Mouse (Mus musculus) limb, embryonic 14.5 days (tissue): ENCODE results near the gene Ust. TPM values are rescaled to one million over a fixed set of nuclear protein-coding genes. Genes with fewer than 3 reads are reported as not detected.

ENCODE experiments used
- ATAC-seq: fragments of 200-750 bp; cut with Nextera tagmentation; 2 replicates; pipeline ENCODE4 v1.8.0; 2017; ENCODE audit warnings: low read depth, moderate number of reproducible peaks, moderate TSS enrichment; ENCODE audit not compliant: low FRiP score
- DNase-seq: peaks from one replicate; pipeline ENCODE4 v3.0.0-alpha.2; 2015; ENCODE audit warnings: low spot score
- H3K27ac ChIP-seq: fragments of 300-500 bp; sonication (generic); replicated peaks from 2 replicates; pipeline ENCODE4 v1.5.1; 2014; ENCODE audit warnings: low read depth, mild to moderate bottlenecking, low read length, moderate library complexity, mixed read lengths
- H3K27me3 ChIP-seq: fragments of 300-500 bp; sonication (generic); 2 replicates; pipeline ENCODE4 v1.6.1; 2014; ENCODE audit warnings: low read length, mixed read lengths; ENCODE audit not compliant: control insufficient read depth, insufficient read depth
- H3K36me3 ChIP-seq: fragments of 300-500 bp; sonication (generic); 2 replicates; pipeline ENCODE4 v1.6.1; 2014; ENCODE audit warnings: mild to moderate bottlenecking, low read length, moderate library complexity, mixed read lengths; ENCODE audit not compliant: control insufficient read depth, insufficient read depth
- H3K4me1 ChIP-seq: fragments of 300-500 bp; sonication (generic); 2 replicates; pipeline ENCODE4 v1.6.1; 2014; ENCODE audit warnings: antibody characterized with exemption, low read length, mixed read lengths; ENCODE audit not compliant: control insufficient read depth, insufficient read depth
- H3K4me2 ChIP-seq: fragments of 300-500 bp; sonication (generic); replicated peaks from 2 replicates; pipeline ENCODE4 v1.6.1; 2014; ENCODE audit warnings: low read depth, mild to moderate bottlenecking, low read length, moderate library complexity; ENCODE audit not compliant: severe bottlenecking
- H3K4me3 ChIP-seq: fragments of 300-500 bp; sonication (generic); replicated peaks from 2 replicates; pipeline ENCODE4 v1.5.1; 2014; ENCODE audit warnings: low read length
- H3K9ac ChIP-seq: fragments of 300-500 bp; sonication (generic); 2 replicates; pipeline ENCODE4 v1.6.1; 2014; ENCODE audit warnings: mild to moderate bottlenecking, low read depth, low read length, moderate library complexity; ENCODE audit not compliant: severe bottlenecking
- H3K9me3 ChIP-seq: fragments of 300-500 bp; sonication (generic); 2 replicates; pipeline ENCODE4 v1.6.1; 2016; ENCODE audit warnings: low read length; ENCODE audit not compliant: control insufficient read depth
- POLR2A ChIP-seq: fragments of 200-500 bp; IDR thresholded peaks from 2 replicates; pipeline ENCODE4 v1.8.0; 2012; ENCODE audit warnings: inconsistent platforms, mild to moderate bottlenecking, moderate library complexity, borderline replicate concordance; ENCODE audit not compliant: insufficient read depth, insufficient read length; ENCODE audit errors: extremely low read depth
- WGBS: fragments of 180-500 bp; shearing (Covaris S2); extraction: QIAGEN DNeasy Blood & Tissue Kit; methylation state at CpG from one replicate; pipeline ENCODE4 v1.1.7; 2014; 5-methylcytosine and 5-hydroxymethylcytosine counted together
- polyA plus RNA-seq, 2 experiments: library from polyadenylated mRNA; depleted of rRNA in 1 of 2; stranded (reverse) in 1 of 2; unstranded in 1 of 2; fragments of >200 nt; fragmentation: Nextera tagmentation in 1 of 2; extraction: Ambion mirVana in 1 of 2; gene quantifications; 2 replicates each; pipeline versions ENCODE4 v1.2.1 to v1.2.3; 2012 to 2014

Ust gene
- polyA plus RNA-seq, 2 experiments = 9.9 to 14.5 TPM

DNA sequence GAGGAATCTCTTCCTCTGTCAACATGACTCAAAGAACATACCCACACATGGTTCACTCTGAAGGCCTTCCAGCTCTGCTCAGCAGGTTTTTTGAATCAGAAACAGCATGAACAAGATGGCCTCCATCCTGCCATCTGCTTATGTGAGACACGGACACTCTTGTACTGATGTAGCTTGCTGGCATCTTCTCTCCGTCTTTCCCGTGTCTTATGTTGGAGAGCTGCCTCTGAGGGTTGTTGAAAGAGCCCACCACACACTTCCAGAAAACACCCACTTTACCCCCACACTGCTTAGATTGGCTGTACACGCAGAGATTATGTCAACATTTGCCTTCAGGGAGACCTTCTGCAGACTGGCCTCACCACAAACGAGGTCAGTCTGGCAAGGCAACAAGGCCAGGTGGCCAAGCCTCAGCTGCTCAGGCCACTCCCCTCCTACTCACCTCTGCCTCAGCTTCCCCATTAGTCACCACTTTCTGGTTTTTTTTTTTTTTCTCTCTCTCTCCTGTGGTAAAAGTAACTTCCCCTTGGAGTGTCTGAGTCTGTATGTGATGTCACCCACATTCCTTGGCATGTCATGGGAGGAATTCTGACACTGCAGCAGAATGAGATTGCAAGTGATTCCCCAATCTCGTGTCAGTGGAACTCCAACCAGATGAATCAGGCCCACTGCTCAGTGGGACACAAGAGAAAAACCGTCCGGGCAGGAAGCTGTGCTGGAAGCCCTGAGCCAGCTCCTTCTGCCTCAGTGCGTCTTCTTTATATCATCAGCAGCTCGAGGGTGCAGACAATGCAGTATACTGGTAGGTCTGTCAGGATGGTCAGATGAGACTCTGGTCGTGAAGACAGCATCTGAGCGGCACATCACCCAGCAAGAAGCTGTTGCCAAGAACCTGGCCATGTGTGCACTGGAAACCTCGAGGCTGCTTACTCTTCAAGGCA, 19.4 kb downstream of the Ust start:
- Histone ChIP-seq H3K4me3 (no peak overlapping the region), H3K9ac (no peak overlapping the region), H3K27ac (no peak overlapping the region), H3K4me2 (no peak overlapping the region), H3K27me3 (no peaks in the 10 kb centered on the region), H3K9me3 (no peaks in the 10 kb centered on the region; the same call in 1 of the 2 replicates), H3K36me3 (0 out of 2 replicates have a peak, but pooled peaks cover 4% of the 10 kb centered on the region), H3K4me1 (0 out of 2 replicates have a peak, but pooled peaks cover 7% of the 10 kb centered on the region)
- DNase-seq (no peak), ATAC-seq (no peak)
- no peak for TF ChIP-seq POLR2A
- 71% methylated on average over 13 of the region's 13 CpGs for WGBS

- Histone ChIP-seq H3K27ac (no peak overlapping the region), H3K4me3 (no peak overlapping the region), H3K36me3 (0 out of 2 replicates have a peak, but pooled peaks cover 4% of the 10 kb centered on the region), H3K4me2 (no peak overlapping the region), H3K27me3 (no peaks in the 10 kb centered on the region), H3K9ac (no peak overlapping the region), H3K9me3 (no peaks in the 10 kb centered on the region), H3K4me1 (0 out of 2 replicates have a peak, but pooled peaks cover 7% of the 10 kb centered on the region)
- TF ChIP-seq POLR2A = no peak
- ATAC-seq (no peak), DNase-seq (peak; percentile 35)
- WGBS = 27% methylated on average over 5 of the region's 5 CpGs
Observed at GRCm38 (mm10) chr10:8495543-8496141, 23.0 kb downstream of the Ust start.

GRCm38 (mm10) chr10:8491909-8492591, 26.6 kb downstream of the Ust start:
- DNase-seq (no peak), ATAC-seq (no peak)
- Histone ChIP-seq H3K4me2 (no peak overlapping the region), H3K4me1 (peaks cover 15% of the 10 kb centered on the region; the same call in 1 of the 2 replicates), H3K9me3 (no peaks in the 10 kb centered on the region), H3K9ac (no peak overlapping the region), H3K4me3 (no peak overlapping the region), H3K27ac (no peak overlapping the region), H3K27me3 (no peaks in the 10 kb centered on the region), H3K36me3 (no peaks in the 10 kb centered on the region)
- no peak for TF ChIP-seq POLR2A
- WGBS = 82% methylated on average over 1 of the region's 1 CpGs

GRCm38 (mm10) chr10:8487388-8487787, 31.2 kb downstream of the Ust start:
- DNase-seq (no peak), ATAC-seq (no peak)
- WGBS = 57% methylated on average over 2 of the region's 2 CpGs
- Histone ChIP-seq H3K9me3 (no peaks in the 10 kb centered on the region), H3K27ac (no peak overlapping the region), H3K4me2 (no peak overlapping the region), H3K4me3 (no peak overlapping the region), H3K27me3 (no peaks in the 10 kb centered on the region), H3K4me1 (peaks cover 8% of the 10 kb centered on the region; the same call in 1 of the 2 replicates), H3K36me3 (no peaks in the 10 kb centered on the region), H3K9ac (no peak overlapping the region)
- no peak for TF ChIP-seq POLR2A

DNA sequence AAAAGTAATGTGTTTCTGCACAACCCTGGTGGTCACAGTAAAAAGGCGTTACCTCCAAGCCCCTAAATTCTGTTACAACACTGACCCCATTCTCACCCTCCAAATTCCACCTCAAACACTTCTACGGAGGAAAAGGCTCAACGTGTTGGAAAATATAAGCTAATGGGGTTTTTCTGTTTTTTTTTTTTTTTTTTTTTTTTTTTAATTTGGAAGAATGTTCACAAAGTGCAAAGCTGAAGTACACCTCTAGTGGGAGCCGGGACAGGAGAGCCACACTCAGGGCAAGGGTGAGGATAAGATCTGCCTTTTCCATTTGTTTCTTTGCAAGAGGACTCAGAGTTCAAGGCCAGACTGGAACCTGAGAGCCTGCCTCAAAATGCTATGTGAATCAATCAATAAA, 34.1 kb downstream of the Ust start:
- H3K9ac ChIP-seq = no peak overlapping the region
- TF ChIP-seq POLR2A = no peak

More for the DNA sequence above, 34.1 kb downstream of the Ust start:
- H3K4me3 ChIP-seq = no peak overlapping the region
- H3K9me3 ChIP-seq = no peaks in the 10 kb centered on the region
- no peak overlapping the region for H3K4me2 ChIP-seq
- ATAC-seq (no peak), DNase-seq (no peak)
- H3K36me3 ChIP-seq = no peaks in the 10 kb centered on the region
- no peak overlapping the region for H3K27ac ChIP-seq
- peaks cover 7% of the 10 kb centered on the region; the same call in 1 of the 2 replicates for H3K4me1 ChIP-seq
- no peaks in the 10 kb centered on the region for H3K27me3 ChIP-seq
- WGBS = 71% methylated on average over 4 of the region's 4 CpGs
